Mouse (Mus musculus) midbrain, embryonic 15.5 days (tissue): Measurements from ENCODE around the gene Vps13d. TPM values are rescaled to one million over a fixed set of nuclear protein-coding genes. Genes with fewer than 3 reads are reported as not detected.

Experiments
- ATAC-seq: fragments of 200-750 bp; cut with Nextera tagmentation; replicated peaks from 2 replicates; pipeline ENCODE4 v1.8.0; 2017; ENCODE audit warnings: moderate TSS enrichment
- H3K27ac ChIP-seq: fragments of 300-500 bp; sonication (generic); 2 replicates; pipeline ENCODE4 v1.5.1; 2015; ENCODE audit warnings: mild to moderate bottlenecking, inconsistent platforms
- H3K27me3 ChIP-seq: fragments of 300-500 bp; sonication (generic); replicated peaks from 2 replicates; pipeline ENCODE4 v1.6.1; 2015; ENCODE audit warnings: inconsistent platforms
- H3K36me3 ChIP-seq: fragments of 300-500 bp; sonication (generic); replicated peaks from 2 replicates; pipeline ENCODE4 v1.6.1; 2015; ENCODE audit warnings: inconsistent platforms
- H3K4me1 ChIP-seq: fragments of 300-500 bp; sonication (generic); 2 replicates; pipeline ENCODE4 v1.6.1; 2015; ENCODE audit warnings: inconsistent platforms
- H3K4me2 ChIP-seq: fragments of 300-500 bp; sonication (generic); 2 replicates; pipeline ENCODE4 v1.6.1; 2015; ENCODE audit warnings: inconsistent platforms, mild to moderate bottlenecking, moderate library complexity
- H3K4me3 ChIP-seq: fragments of 300-500 bp; sonication (generic); 2 replicates; pipeline ENCODE4 v1.5.1; 2015; ENCODE audit warnings: mild to moderate bottlenecking, inconsistent platforms
- H3K9ac ChIP-seq: fragments of 300-500 bp; sonication (generic); 2 replicates; pipeline ENCODE4 v1.6.1; 2015; ENCODE audit warnings: mild to moderate bottlenecking, inconsistent platforms
- H3K9me3 ChIP-seq: fragments of 300-500 bp; sonication (generic); 2 replicates; pipeline ENCODE4 v1.6.1; 2016; ENCODE audit warnings: inconsistent platforms
- WGBS: fragments of 180-500 bp; shearing (Covaris S2); methylation state at CpG from one replicate; pipeline ENCODE4 v1.1.7; 2015; ENCODE audit warnings: mixed read lengths; 5-methylcytosine and 5-hydroxymethylcytosine counted together
- polyA plus RNA-seq: library from polyadenylated mRNA; unstranded; fragments of >200 nt; fragmentation: Nextera tagmentation; extraction: Ambion mirVana; gene quantifications from 2 replicates; pipeline ENCODE4 v1.2.1, GENCODE M21; 2015

The Vps13d gene
- polyA plus RNA-seq, 1 experiment from 2014 or later, result 9.6 TPM

DNA sequence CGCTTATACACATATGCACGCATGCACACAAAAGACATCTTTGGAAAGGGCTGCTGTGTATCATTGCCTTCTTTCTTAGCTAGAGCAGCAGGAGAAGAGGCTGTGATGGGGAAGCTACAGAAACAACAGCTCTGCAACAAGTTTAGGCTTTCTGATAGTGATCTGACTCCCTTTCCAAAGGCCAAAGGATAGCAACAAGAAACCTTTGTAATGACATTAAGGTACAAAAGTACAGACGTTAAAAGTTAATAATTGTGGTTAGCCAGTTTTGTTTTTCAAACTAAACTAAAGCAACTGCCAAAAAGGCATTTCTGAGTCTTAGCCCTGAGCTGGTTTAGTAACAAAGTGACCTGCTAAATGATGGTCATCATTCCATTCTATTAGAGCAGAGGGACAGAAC is 139.0 kb downstream of the Vps13d start:
- Histone ChIP-seq H3K4me1 (no peaks in the 10 kb centered on the region), H3K27ac (no peak overlapping the region), H3K27me3 (no peaks in the 10 kb centered on the region), H3K36me3 (peaks cover 34% of the 10 kb centered on the region), H3K9ac (no peak overlapping the region), H3K4me3 (no peak overlapping the region), H3K4me2 (no peak overlapping the region), H3K9me3 (no peaks in the 10 kb centered on the region)
- no peak for ATAC-seq
- WGBS, result 92% methylated on average over 3 of the region's 3 CpGs

DNA sequence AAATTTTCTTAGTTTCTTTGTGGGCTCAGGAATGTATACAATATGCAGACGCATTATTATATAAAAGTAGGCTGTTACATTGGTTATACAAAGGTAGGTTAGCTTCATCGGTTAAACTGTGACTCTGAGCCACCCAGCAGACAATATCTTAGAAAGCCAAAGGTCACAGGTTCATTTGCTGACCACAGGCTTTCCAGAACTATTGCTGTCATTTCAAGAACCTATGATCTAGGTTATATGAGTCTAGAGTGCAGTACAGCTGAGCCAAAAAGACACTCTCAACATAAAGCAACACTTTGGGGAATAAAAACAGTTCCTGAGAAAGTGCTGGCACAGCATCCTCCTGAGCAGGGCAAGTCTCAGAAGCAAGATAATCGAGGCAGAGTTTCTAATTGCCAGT is 140.4 kb downstream of the Vps13d start:
- H3K9ac ChIP-seq, result no peak overlapping the region
- H3K9me3 ChIP-seq, result no peaks in the 10 kb centered on the region
- 65% methylated on average over 3 of the region's 3 CpGs for WGBS
- H3K4me2 ChIP-seq, result no peak overlapping the region
- no peak overlapping the region for H3K4me3 ChIP-seq
- ATAC-seq, result no peak
- H3K27ac ChIP-seq, result no peak overlapping the region
- H3K4me1 ChIP-seq, result no peaks in the 10 kb centered on the region
- peaks cover 24% of the 10 kb centered on the region for H3K36me3 ChIP-seq
- H3K27me3 ChIP-seq, result no peaks in the 10 kb centered on the region

DNA sequence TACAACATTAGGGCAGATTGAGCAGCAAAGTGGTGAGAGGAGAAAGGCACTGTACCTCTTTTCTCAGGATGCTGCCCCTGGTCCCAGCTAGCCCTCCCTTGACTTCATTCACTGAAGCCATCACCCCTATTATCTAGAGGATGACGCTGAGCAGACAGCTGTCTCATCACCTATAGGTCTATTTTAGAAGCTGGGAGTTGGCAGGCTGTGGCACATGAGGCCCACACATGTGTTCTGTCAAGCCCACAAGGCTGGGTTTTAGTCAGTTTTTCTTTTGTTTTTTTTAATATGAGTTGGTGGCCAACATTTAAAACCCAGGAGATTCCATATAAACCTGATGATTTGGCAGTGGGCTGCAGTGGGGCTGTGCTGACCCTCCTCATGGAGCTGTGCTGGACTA is 142.1 kb downstream of the Vps13d start:
- WGBS, result 82% methylated on average over 1 of the region's 1 CpGs

DNA sequence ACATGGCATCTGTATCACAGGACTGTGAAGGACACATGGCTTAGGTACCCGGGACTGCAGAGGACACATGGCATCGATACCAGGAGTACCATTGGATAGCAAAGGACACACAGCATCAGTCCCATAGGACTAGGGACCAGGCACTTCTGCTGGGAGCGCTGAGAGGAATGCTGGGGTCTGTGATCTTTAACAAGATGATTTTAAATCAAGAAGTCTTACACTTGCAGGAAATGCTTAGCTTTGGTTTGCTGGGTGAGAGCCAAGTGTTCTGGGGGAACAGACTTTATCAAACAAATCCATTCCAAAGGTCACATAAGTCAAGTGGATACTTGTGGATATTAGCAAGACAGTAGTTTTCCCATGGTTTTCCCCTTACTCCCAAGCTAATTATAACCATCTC is 142.5 kb downstream of the Vps13d start:
- Histone ChIP-seq H3K36me3 (peaks cover 24% of the 10 kb centered on the region), H3K27me3 (no peaks in the 10 kb centered on the region)
- WGBS, result 89% methylated on average over 3 of the region's 3 CpGs

More for the DNA sequence above, 142.1 kb downstream of the Vps13d start:
- H3K9ac ChIP-seq, result no peak overlapping the region
- ATAC-seq, result no peak
- no peak overlapping the region for H3K4me2 ChIP-seq
- no peaks in the 10 kb centered on the region for H3K9me3 ChIP-seq
- no peaks in the 10 kb centered on the region for H3K4me1 ChIP-seq
- H3K4me3 ChIP-seq, result no peak overlapping the region
- peaks cover 24% of the 10 kb centered on the region for H3K36me3 ChIP-seq
- H3K27me3 ChIP-seq, result no peaks in the 10 kb centered on the region
- no peak overlapping the region for H3K27ac ChIP-seq

DNA sequence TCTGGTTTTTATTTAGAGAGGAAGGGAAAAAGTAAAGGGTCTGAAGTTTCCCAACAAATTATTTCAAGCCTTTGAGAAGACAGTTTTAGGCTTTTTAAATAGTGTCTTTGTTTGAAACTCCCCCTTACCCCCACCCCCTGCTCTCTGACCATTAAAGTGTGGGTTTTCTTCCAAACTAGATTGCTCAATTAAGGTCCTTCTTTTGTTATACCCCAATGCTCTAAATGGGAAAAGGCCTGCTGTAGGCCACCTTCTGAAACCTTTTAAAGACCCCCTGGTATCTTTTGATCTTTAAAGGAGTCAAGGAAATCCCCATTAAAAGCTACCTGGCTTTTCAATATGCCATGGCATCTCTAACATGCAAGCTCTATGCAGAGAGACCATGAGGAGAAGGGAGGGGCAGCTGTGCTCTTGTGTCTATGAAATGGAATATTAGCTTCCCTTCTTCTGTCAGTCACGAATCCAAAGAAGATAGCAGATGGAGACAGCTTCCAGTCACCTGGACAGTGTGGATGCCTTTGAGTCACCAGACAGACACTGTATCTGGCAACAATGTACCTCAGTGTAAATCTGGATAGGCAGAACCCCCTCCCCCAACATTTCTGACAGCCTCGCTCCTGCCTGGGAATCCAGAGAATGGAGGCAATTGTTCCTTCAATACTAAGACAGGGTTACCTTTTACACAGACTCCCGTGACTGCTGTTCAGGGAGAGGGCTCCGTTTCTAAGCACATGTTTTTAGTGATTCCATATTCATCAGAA is 143.4 kb downstream of the Vps13d start:
- H3K9ac ChIP-seq, result no peak overlapping the region
- 61% methylated on average over 4 of the region's 4 CpGs for WGBS
- no peak overlapping the region for H3K4me2 ChIP-seq
- no peak for ATAC-seq
- no peaks in the 10 kb centered on the region for H3K4me1 ChIP-seq
- H3K4me3 ChIP-seq, result no peak overlapping the region
- peaks cover 19% of the 10 kb centered on the region for H3K36me3 ChIP-seq
- no peaks in the 10 kb centered on the region for H3K27me3 ChIP-seq
- no peak overlapping the region for H3K27ac ChIP-seq
- no peaks in the 10 kb centered on the region for H3K9me3 ChIP-seq

More for the DNA sequence above, 142.5 kb downstream of the Vps13d start:
- H3K4me1 ChIP-seq, result no peaks in the 10 kb centered on the region
- no peak overlapping the region for H3K27ac ChIP-seq
- no peak overlapping the region for H3K4me3 ChIP-seq
- ATAC-seq, result no peak
- H3K4me2 ChIP-seq, result no peak overlapping the region
- H3K9me3 ChIP-seq, result no peaks in the 10 kb centered on the region
- H3K9ac ChIP-seq, result no peak overlapping the region

DNA sequence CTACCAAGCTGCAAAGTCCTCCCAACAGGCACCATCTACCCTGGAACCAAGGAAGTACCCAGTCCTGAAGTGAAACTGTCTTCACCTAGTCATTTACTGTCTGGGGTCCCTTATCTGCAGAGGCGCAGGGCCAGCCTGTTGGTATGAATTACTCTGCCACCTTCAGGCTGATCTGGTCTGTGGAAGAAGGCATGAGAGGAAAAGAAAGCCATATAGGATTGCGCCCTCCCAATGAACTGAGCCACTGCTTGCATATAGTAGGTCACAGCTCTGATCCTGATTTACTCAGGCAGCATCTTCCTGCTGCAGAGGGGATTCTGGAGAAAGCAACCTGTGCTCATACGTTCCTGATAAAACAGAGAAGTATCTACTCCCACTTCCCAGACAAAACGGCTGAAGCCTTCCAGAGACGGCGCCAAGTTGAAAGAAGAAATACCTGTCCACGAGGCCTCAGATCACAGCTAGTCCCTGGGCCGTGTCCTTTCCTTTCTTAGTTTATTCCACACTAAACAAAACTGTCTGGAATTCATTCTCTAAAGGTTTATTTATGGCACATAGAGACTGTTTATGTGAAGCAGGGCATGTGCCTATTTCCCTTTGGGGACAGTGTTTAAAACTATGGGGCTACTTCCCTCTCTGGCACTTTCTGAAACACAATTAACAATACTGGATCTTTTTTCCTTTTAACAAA is 144.1 kb downstream of the Vps13d start:
- no peak overlapping the region for H3K27ac ChIP-seq
- H3K4me2 ChIP-seq, result no peak overlapping the region
- no peak overlapping the region for H3K4me3 ChIP-seq
- H3K4me1 ChIP-seq, result no peaks in the 10 kb centered on the region
- 68% methylated on average over 8 of the region's 8 CpGs for WGBS
- H3K36me3 ChIP-seq, result peaks cover 12% of the 10 kb centered on the region
- no peak overlapping the region for H3K9ac ChIP-seq
- no peaks in the 10 kb centered on the region for H3K9me3 ChIP-seq
- peak; percentile 50 for ATAC-seq
- no peaks in the 10 kb centered on the region for H3K27me3 ChIP-seq

DNA sequence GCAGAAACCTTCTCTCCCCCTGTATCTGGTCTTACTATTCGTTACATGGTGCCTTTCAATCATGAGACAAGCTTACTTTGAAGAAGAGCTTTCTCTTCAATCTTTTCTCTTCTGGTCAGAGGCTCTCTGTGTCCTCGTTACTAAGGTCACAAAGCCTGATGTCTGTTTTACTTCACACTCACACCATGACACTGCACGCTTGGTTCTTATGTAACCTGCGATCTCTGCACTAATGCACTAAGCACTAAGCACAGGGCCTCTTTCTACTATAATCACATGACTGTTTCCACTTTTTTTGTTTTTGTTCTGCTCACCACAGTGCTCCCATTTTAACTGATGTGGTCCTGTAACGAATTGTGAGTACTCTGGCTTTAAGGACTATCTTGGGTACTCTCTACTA is 146.8 kb downstream of the Vps13d start:
- Histone ChIP-seq H3K36me3 (peaks cover 14% of the 10 kb centered on the region), H3K4me1 (no peaks in the 10 kb centered on the region), H3K9me3 (no peaks in the 10 kb centered on the region), H3K4me3 (no peak overlapping the region), H3K4me2 (no peak overlapping the region), H3K27ac (no peak overlapping the region), H3K9ac (no peak overlapping the region), H3K27me3 (no peaks in the 10 kb centered on the region)
- 86% methylated on average over 5 of the region's 5 CpGs for WGBS
- no peak for ATAC-seq

DNA sequence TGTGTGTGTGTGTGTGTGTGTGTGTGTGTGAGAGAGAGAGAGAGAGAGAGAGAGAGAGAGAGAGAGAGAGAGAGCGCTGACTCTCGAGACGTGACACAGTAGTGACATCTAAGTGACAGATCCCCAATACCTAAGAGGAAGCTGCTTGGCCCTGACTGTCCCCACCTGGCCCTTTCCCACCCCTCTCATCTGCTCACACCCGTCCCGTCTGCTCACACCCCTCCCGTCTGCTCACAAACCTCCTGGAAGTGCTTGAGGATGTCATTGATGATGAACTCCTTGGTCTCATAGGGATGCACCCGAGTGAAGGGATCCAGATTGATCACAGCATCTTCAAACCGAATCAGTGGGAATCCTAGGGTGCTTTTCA is 148.8 kb downstream of the Vps13d start:
- no peak overlapping the region for H3K4me3 ChIP-seq
- H3K9me3 ChIP-seq, result no peaks in the 10 kb centered on the region
- H3K27me3 ChIP-seq, result no peaks in the 10 kb centered on the region
- H3K36me3 ChIP-seq, result peaks cover 17% of the 10 kb centered on the region
- H3K27ac ChIP-seq, result no peak overlapping the region
- no peak for ATAC-seq
- WGBS, result 80% methylated on average over 8 of the region's 8 CpGs
- H3K4me2 ChIP-seq, result no peak overlapping the region
- H3K9ac ChIP-seq, result no peak overlapping the region
- H3K4me1 ChIP-seq, result no peaks in the 10 kb centered on the region

DNA sequence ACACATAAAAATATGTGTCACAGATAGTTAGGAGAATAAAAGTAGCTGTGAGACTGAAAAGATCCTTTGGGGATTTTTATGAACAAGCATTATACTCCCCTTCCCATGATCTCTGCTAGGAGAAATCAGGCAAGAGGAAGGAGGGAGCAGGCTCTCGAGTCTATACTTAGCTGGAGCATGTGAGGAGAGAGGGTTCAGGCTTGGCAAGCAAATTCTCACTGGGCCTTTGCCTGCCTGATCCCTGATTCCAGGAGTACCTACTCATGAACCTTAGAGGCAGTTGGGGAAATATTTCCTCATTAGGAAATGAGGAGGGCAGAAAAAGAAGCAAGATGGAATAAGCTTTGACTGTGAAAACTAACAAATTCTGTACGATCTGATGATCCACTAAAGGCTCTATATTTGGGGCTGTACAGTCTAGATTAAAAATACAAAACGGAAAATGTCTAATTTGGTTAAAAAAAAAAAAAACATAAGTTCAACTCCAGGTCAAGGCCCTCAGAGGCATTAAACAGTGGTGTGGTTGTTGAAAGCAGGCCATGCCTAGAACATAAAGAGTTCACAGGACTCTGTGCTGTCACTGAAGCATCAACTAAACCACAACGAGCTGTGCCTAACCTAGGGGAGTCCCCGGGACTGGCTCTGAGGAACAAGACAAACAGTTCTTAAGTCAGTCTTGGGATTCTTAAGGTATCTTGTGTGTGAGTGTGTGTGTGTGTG is 149.3 kb downstream of the Vps13d start:
- Histone ChIP-seq H3K27me3 (no peaks in the 10 kb centered on the region), H3K9ac (no peak overlapping the region), H3K4me1 (no peaks in the 10 kb centered on the region), H3K4me2 (no peak overlapping the region), H3K9me3 (no peaks in the 10 kb centered on the region), H3K27ac (no peak overlapping the region), H3K4me3 (no peak overlapping the region), H3K36me3 (peaks cover 20% of the 10 kb centered on the region)
- WGBS, result 91% methylated on average over 5 of the region's 5 CpGs
- no peak for ATAC-seq

DNA sequence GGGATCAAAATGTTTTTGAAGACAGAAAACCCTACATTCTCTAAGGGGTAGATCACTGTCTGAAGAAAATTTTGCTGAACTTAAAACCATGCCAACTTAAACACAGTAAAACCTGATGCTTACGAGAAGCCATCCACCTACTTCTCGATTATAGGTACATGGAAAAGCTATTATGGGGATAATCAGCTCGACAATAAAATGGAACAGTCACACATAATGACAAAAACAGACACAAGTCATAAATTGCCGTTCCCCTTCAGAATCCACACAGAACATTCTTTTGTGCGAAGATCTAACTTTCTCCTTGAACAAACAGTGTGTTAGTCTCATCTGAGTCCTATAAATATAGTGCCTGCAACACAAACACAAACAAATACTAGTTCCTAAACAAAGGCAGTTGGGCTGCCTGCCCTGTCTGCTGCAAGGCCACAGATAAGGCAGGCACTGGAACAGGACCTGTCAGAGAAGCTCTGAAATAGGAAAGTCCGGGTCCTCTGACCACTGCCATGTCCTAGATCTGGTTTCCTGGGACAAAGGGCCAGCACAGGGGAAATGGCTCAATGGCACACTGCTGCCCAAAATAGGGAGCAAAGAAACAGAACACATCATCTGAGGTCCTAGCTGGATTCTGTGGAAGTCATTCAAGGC is 153.5 kb downstream of the Vps13d start:
- ATAC-seq, result no peak
- peaks cover 40% of the 10 kb centered on the region for H3K36me3 ChIP-seq

DNA sequence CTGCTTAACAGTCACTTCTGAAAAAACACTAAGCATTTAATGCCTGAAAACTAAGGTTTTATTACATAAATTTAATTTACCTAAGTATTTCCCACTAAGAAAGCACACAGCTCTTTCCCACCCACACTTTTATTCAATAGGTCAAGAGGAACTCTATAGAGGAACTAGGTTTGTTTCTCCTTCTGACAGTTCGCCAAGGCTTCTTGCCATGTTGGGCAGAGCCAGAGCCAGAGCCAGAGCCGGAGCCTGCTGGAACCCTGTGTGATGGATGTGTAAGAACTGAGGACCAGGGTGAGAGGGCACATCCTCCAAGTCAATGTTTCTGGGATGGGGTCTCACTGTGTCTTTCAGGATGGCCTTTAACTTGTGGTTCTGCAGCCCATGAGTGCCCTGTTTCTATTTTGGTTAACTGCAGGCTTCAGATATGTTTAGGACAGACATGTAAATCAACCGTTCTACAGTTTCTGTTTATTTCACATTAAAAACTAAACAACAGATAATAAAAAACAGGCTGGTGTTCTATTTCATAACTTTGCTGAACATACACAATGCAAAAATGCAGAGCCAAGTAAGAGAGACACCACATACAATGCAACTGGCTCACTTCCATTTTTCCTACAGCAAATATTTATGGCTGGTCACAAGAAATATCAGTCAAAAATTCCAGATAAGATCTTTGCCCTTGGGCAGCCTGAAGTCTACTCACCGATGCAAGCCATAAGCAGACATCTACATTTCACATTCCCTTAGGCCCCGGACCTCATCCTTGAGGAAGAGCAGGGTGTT is 157.0 kb downstream of the Vps13d start:
- Histone ChIP-seq H3K4me3 (no peak overlapping the region), H3K36me3 (peaks cover 29% of the 10 kb centered on the region), H3K27ac (no peak overlapping the region), H3K27me3 (no peaks in the 10 kb centered on the region), H3K4me2 (no peak overlapping the region), H3K9me3 (no peaks in the 10 kb centered on the region), H3K9ac (no peak overlapping the region), H3K4me1 (peaks cover 3% of the 10 kb centered on the region; the same call in 1 of the 2 replicates)
- ATAC-seq, result no peak
- WGBS, result 88% methylated on average over 5 of the region's 5 CpGs

More for the DNA sequence above, 153.5 kb downstream of the Vps13d start:
- H3K4me3 ChIP-seq, result no peak overlapping the region
- no peaks in the 10 kb centered on the region for H3K4me1 ChIP-seq
- H3K27me3 ChIP-seq, result no peaks in the 10 kb centered on the region
- no peak overlapping the region for H3K27ac ChIP-seq
- no peak overlapping the region for H3K9ac ChIP-seq
- no peaks in the 10 kb centered on the region for H3K9me3 ChIP-seq
- no peak overlapping the region for H3K4me2 ChIP-seq
- 95% methylated on average over 6 of the region's 6 CpGs for WGBS
